Mouse (Mus musculus): ENCODE results near the gene Rnf141.

GRCm38 (mm10) chr7:110753310-110753709 is 90.9 kb downstream of the Rnf141 start:
- no peak for TF ChIP-seq CTCF (IDR thresholded peaks at IDR 0.05; ENCODE audit: borderline replicate concordance, insufficient read depth, low read depth, low read length)
- TF ChIP-seq POLR2A (IDR thresholded peaks at IDR 0.05; ENCODE audit: borderline replicate concordance, insufficient read depth, low read length): no peak

Measured in cerebellum, adult 2 months (tissue).